Mouse (Mus musculus) v-Abl transformed pro-B cells (cell line): ENCODE measurements around the gene Retreg3.
"Not testable (repeated sequence)": the region's sequence is repeated elsewhere in the genome, so short reads cannot be mapped to it uniquely, and the experiment has no call there.

Experiments
- in situ Hi-C, 2 experiments: fragments of 400-800 bp; cut with MboI; formaldehyde crosslinking; loops; one replicate each; pipeline ENCODE4 v1.15.1; 2025; ENCODE audit not compliant: unreplicated experiment in 2 of 2

Retreg3 gene

DNA sequence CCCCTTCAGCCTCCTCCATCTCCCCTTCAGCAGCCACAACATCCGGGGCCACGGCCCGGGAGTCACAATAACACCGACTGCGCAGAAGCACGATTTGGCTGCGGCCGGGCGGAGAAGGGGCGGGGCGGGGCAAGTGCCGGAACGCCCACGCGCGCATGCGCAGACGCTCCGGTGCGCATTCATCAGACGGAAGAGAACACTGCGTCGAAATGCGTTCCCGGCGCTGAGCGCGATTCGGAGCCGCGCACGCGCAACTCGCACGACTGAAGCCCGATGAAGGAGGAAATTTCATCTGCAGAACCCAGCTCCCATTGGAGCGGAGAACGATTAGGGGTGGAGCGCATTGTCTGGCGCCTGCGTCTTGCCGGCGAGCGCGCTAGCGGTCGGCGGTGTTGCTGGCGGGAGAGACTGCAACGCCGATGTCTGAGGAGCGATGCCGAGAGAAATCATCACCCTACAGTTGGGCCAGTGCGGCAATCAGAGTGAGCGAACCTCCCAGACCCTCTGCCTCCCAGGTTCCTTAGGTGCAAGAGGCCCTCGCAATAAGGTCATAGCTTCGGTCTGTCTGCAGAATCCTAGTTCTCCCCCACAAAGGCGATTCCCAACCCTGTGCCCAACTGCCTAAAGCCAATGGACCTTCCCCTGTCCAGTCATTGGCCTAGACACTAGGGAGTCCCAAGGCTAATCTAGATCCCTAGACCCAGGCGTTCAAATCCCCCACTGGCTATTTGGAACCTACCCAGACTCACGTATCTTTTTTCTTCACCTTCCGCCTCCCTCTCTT is at the start of gene Retreg3, which contains the start of gene Tubg1:
TSS of gene Retreg3 (minus strand) at position 133 of the 784 bp plus-strand sequence.
TSS of gene Tubg1 (plus strand) at position 178 of the 784 bp plus-strand sequence.
- in situ Hi-C loops, result loop anchor here in 1 of 2 experiments (5.0 kb wide), 1 partner anchor 38 kb away; the partner anchor contains the start of gene Coasy

DNA sequence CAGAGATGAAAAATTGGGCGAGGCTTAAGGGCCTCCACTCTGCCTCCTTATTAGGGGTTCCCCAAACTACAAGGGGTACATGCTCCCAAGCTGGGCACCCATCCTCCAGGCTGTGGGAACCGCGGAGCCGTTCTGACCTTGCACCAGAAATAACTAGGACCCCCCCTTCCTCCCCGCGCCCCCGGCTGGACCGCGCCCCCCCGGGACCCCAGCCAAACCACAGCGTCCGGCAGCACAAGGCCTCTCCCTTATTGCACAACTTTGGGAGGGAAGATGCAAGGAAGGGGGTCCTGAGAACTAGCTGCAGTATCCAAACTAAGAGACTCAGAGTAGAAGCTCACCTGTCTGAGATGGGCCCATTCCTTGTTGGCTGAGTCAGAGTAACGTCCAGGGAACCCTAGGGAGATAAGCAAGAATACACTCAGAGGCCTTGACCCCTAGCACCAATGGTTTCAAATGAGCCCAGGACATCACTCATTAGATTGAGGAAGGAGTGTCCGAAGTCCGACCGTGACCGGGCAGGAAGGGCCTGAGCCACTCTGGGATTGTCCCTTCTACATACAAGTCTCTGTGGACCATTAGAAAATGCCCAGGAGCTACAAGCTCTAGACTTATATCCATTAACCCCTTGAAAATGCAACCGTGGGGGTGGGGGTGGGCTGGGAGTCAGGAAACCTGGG is 48.7 kb upstream of the Retreg3 start:
- in situ Hi-C loops, result no loop called here

DNA sequence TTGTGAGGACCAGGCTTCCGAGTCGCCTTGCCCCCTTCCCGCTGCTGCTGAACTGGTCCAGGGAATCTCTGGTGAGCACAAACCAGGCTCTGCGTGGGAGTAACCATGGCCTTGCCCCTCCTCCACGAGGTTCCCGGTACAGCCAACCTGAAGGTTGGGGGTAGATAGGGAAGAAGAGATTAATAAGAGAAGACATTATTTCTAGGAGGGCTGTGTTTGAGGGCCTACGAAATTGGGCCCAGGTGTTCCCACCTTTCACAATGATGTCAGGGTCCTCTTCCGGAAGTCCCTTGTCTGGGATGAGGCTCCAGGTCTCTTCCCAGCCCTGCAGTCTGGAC is 48.2 kb upstream of the Retreg3 start:
- in situ Hi-C loops, result no loop called here

DNA sequence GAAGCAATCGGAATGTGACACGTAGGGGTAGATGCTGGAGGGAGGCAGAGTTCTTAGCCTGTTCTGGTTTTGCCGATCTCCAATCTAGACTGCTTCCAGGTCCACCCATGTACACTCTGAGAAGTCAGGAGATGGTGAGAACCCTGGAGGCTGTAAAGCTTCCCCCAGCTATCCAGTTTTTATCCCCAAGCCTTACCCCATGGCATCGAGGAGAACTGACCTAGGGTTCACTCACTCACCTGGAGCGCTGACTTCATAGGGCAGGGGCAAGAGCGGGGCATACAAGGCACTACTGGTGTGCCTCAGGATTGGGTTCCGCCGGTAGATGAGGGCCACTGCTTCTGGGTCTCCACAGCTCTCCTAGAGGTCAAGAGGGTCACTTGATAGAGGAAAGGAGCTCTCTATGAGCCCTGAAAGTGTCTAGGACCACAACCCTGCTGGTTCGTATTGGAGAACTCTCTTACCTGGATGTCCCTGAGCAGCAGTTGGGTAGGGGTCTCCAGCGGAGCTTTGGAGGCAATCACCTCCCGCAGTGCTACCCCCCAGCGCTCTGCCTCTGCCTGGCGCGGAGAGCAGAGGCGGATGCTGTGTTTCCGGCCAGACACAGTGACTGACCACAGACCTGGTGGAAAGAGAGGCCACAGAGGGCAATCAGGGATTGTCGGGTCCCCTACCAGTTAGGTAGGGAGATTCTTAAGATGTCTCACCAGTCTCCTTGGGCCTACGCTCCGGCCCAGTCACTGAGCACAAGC is 47.7 kb upstream of the Retreg3 start:
- in situ Hi-C loops, result no loop called here

DNA sequence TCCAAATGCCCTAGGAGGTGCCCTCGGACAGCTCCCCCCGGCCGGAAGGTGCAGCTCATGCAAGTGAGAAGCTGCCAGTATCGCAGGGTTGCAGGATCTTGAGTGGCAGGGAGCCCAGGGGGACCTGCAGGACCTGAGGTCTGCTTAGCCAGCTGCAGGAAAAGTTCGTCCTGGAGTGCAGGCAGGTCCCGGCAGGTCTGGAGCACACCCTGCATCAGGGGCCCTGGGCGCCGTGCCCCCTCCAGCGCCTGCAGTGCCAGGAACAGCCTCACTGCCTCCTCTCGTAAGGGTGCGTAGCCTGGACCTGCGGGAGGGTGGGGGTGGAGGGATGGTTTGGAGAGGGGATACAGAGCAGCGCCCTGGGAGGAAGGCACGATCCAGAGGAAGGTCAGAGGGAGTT is 46.7 kb upstream of the Retreg3 start:
- in situ Hi-C loops, result no loop called here

DNA sequence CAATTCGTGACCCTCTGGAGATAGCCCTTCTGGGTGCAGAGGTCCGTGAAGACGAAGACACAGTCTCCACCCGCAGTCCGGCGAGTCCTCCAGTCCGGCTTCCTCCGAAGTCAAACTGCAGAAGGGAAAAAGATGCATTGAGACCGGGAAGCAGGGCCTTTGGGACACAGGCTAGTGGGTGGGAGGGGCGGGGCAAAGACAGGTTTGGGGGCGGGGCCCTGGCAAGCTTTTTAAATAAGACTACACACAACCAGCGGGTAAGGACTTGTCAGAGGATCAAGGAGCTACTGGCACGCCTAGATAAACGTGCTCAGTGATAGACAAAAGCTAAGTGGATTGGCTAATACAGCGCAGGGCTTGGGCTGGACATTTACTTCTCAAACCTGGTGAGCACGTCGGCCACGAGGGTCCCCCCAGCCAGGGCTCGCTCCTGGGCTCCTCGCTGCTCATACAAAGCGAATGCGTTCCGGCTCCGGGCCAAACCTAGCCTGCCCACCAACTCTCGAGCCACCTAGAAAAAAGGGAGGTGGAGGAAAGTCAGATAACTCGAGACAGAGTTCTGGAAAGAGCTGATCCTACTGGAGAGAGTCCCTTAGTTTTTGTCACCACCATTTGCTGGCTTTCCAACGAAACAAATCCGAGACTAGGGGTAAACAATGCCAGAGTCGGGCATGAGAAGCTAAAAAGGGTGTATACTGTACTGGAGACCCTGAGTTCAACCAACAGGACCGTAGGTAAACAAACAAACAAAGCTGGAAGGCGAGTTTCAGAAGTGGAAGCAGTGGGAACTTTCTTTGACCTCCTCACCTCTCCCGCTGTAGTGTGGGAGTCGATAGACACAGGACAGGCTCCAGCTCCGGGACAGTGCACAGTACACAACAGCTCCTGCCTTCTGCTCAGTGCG is 45.2 kb upstream of the Retreg3 start:
- in situ Hi-C loops, result no loop called here

DNA sequence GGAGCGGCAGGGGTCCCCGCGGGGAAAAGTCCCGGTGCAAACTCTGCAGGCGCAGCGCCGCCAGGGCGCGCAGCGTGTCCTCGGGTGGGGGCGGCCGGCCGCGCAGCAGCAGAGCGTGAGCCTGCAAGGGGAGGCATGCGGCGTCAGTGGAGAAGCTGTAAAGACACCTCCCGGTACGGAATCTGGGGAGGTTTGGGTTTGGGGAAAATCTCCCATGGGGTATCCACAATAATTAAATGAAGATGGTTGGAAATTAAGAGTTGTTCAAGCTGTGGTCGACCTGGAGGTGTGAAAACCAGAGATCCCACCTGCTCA is 44.6 kb upstream of the Retreg3 start:
- in situ Hi-C loops, result no loop called here

DNA sequence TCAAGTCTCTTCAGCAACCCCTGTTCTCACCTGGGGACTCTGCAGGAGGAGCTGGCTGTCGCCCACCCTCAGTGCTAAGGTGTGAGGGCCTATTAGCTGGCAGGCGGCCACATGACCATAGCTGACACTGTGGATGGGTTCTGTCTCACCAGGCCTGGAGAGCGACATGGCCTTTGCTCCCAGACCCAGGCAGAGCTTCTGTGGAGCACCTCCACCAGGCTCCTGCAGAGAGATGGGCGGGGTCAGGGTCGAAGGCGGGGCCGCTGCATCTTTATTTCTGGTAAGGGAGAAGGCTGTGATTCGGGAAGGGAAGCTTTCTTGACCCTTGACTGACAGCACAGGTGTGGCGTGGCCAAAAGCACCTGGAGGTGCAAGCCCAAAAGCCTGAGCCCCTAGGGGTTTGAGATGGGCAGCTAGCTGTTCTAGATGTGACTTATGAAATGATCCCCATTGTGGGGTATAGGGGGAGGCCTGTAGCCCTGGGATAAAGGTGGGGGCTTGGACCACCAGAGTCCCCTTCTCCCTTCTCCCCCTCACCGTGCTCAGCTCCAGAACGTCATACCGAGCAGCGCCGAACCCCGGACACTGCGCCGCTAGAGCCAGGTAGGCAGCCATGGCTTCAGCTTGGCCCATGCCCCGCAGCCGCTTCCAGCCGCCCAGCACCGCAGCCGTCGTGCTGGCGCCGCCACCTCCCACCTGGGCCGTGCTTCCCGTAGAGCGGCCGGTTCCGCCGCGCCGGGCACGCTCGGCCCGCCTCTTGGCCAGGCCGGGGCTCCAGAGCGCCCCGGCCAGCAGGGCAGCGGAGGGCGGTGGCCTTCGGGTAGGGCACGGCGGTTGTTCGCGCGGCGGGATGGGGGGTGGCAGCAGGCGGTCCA is 44.0 kb upstream of the Retreg3 start:
- in situ Hi-C loops, result no loop called here

DNA sequence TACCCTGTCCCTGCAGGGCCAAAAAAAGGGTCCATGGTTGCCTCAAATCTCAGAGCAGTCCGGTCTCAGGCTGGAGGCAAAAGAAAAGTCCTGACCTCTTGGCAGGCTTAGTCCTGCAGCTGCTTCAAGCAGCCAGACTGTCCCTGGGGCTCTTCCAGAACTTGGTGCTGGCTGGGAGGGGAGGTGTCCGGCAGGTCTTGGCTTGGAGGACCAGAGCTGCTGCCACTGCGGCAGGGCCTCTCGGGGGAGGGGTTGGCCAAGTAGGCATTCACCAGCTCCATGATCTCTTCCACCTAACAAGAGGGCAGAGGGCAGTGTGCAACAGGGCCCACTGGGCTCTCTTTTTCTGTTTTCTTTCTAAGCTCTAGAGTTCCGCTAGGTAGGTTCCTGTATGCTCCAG is 43.1 kb upstream of the Retreg3 start:
- in situ Hi-C loops, result no loop called here

DNA sequence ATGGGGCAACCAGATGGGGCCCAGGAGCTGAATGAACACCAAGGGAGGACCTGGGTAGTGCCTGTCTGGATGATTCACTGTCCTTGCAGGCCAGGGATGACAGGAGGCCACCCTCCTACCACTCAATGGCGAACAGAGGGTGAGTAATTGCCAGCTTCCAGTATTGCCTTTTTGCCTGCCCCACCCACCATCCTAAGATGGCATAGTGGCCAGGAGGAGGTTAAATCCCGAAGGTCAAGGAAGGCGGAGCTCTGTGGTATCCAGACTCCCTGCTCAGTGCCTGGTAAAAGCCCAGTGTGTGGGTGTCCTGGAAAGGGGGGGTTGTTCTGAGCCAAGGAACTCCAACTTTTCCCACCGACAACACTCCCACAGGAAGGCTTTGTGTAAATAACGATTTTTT is 42.6 kb upstream of the Retreg3 start:
- in situ Hi-C loops, result no loop called here

DNA sequence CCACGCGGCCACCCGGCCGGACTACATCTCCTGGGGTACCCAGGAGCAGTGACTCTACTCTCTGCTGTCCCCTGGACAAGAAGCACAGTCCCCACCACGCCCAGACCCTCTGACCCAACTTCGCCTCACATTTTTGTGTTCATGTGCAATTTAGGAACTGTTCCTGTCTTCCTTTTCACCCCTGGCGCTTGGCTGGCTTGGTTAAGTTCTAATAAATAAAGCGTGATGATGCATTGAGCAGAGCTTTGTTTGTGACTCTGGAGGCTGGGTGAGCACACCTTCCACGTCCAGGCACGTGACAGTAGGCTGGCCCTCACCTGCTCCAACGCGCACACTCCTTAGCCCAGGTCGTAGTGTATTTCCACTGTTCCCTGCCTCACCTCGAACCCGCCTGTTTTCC is 41.9 kb upstream of the Retreg3 start:
- in situ Hi-C loops, result no loop called here

DNA sequence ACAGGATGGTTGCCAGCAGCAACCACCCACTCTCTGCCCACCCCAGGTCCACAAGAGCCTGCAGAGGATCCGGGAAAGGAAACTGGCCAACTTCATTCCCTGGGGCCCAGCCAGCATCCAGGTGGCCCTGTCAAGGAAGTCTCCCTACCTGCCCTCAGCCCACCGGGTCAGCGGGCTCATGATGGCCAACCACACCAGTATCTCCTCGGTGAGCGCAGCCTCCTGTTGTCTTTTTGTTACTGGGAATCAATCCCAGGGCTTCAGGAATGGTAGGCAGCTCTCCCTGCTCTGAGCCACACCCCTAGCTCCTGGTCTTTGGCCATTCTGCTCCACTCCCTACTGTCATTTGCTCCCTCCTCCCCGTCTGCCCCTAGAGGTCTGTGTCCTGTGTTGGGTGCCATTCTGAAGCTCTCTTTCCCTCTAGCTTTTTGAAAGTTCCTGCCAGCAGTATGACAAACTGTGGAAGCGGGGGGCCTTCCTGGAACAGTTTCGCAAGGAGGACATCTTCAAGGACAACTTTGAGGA is 41.4 kb upstream of the Retreg3 start:
- in situ Hi-C loops, result not testable (repeated sequence)

DNA sequence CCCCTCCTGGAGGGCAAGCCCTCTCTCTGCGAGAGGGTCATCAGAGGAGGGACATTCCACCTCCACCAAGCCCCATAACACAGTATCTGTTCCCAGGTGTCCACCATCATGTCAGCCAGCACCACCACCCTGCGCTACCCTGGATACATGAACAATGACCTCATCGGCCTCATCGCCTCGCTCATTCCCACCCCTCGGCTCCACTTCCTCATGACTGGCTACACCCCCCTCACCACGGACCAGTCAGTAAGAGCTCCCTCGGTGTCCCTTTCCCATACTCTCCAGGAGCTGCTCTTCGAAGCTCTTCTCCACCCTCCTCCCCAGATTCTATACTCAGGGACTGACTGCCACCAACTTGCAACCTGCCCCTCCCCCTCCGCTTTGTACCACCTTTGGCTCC is 40.5 kb upstream of the Retreg3 start:
- in situ Hi-C loops, result not testable (repeated sequence)

DNA sequence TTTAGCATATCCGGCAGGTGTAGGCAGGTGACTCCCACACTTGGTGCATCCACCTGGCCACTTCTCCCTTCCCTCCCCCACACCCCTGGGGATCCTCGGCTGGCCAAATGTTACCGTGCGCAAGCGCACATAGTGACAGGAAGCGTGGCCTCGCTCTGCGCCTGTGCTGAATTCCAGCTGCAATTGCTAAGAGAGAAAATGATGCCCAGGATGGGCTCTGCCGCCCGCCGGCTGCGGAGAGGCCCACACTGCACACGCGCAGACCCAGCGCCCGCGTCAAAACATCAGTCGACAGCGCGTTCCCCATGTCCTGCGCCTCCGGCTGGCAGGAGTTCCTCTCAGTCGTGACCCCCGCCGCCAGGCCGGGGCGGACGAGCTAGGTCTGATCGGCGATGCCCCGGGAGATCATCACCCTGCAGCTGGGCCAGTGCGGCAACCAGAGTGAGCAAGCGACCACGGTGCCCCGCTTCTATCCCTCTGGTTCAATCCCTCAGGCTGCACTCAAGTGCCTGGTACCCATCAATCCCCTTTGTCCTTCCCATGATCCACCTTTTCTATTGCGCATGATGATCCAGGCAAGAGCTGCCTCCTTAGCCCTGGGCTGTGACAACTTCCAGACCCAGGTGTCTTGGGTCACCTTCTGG is 36.2 kb upstream of the Retreg3 start, which contains the start of gene Tubg2:
TSS of gene Tubg2 (plus strand) at position 180 of the 644 bp plus-strand sequence.
- in situ Hi-C loops, result no loop called here

DNA sequence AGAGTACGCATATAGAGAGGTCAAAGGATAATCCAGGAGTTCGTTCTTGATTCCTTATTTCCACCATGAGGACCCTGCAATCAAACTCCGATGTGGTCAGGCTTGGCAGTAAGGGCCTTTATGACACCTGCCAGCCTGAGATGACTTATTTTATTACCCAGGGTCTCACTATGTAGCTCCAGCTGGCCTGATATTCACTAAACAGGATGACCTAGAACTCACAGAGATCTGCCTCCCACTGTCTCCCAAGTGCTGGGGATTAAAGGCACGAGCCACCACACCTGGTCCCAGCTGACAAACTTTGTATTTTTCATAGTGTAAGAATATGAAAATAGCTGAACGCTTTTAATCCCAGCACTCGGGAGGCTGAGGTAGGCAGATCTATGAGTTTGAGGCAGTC is 35.5 kb upstream of the Retreg3 start:
- in situ Hi-C loops, result no loop called here

DNA sequence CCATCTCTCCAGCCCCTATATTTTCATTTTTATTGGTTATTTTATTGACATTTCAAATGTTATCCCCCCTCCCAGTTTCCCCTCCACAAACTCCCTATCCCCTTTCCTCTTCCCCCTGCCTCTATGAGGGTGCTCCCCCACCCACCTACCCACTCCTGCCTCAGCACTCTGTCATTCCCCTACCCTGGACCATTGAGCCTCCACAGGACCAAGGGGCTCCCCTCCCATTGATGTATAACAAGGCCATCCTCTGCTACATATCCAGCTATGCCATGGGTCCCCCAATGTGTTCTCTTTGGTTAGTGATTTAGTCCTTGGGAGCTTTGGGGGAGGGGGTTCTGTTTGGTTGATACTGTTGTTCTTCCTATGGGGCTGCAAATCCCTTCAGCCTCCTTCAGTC is 35.0 kb upstream of the Retreg3 start:
- in situ Hi-C loops, result no loop called here

DNA sequence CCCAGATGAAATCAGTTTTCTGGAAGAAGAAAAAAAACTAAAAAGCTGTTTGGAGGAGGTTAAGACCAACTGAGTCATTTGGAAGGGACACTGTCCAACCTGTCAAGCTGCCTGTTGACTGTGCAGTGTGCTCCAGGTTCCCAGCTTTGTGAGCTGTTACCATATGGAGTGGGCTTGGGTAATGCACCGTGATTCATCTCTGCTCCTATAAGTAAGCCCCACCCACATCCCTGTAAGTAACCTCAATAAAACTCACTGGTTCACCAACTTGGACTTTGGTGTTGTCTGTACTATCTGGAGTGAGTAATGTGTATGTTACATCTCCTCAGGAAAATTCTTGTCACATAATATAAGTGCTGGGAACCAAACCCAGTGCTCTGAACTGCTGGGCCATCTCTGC is 33.1 kb upstream of the Retreg3 start:
- in situ Hi-C loops, result no loop called here

DNA sequence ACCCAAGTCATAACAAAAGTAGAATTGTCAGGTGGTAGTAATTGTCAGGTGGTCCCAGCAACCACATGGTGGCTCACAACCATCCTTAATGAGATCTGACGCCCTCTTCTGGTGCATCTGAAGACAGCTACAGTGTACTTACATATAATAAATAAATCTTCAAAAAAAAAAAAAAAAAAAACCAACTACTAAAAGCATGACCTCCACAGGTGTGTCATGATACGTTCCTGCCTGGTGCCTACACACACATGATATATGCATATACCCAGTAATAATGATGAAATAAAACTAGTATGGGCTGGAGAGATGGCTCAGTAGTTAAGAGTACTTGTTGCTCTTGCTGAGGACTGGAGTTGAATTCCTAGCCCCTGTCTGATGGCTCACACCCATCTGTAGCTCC is 31.4 kb upstream of the Retreg3 start:
- in situ Hi-C loops, result no loop called here
